Mouse (Mus musculus): ENCODE results near the gene Cnpy3. TPM values are rescaled to one million over a fixed set of nuclear protein-coding genes. Genes with fewer than 3 reads are reported as not detected.

The Cnpy3 gene
- polyA plus RNA-seq, 2 experiments: 17.7 to 18.0 TPM

GRCm38 (mm10) chr17:46704887-46705835, 46.9 kb downstream of the Cnpy3 start, which contains the start of gene Ppp2r5d:
Gene Ppp2r5d, minus strand, starts transcription at chr17:46705111.
- peak; percentile 98 to 99 (median 98) for DNase-seq (ENCODE audit: low read depth in 3 of 3, low spot score in 3 of 3)
- Histone ChIP-seq H3K4me3 (ENCODE audit: insufficient read depth in 1 of 2, low read depth in 2 of 2, low read length in 2 of 2) (peak within 1 kb of the TSS; percentile 82 to 94), H3K27ac (peak within 1 kb of the TSS; percentile 58), H3K4me2 (ENCODE audit: low read depth) (peak within 1 kb of the TSS; percentile 73), H3K9me3 (ENCODE audit: control insufficient read depth, low read length) (no peaks in the 10 kb centered on the region), H3K27me3 (ENCODE audit: control insufficient read depth, insufficient read depth, low read length) (no peaks in the 10 kb centered on the region), H3K4me1 (replicated peaks; ENCODE audit: control insufficient read depth in 2 of 2, insufficient read depth in 2 of 2, low read length in 1 of 2) (peaks cover 4 to 23% of the 10 kb centered on the region in 2 experiments), H3K36me3 (replicated peaks; ENCODE audit: control insufficient read depth, insufficient read depth, low read depth) (no peaks in the 10 kb centered on the region), H3K9ac (replicated peaks) (peak within 1 kb of the TSS; percentile 83)
- WGBS (ENCODE audit: insufficient replicate concordance): 2% methylated on average over 48 of the region's 48 CpGs
- TF ChIP-seq EP300 (IDR thresholded peaks at IDR 0.05; ENCODE audit: low read depth): no peak
- TF ChIP-seq CTCF (IDR thresholded peaks at IDR 0.05; ENCODE audit: low read depth): no peak
- peak; percentile 95 for ATAC-seq (ENCODE audit: insufficient read depth)

DNA sequence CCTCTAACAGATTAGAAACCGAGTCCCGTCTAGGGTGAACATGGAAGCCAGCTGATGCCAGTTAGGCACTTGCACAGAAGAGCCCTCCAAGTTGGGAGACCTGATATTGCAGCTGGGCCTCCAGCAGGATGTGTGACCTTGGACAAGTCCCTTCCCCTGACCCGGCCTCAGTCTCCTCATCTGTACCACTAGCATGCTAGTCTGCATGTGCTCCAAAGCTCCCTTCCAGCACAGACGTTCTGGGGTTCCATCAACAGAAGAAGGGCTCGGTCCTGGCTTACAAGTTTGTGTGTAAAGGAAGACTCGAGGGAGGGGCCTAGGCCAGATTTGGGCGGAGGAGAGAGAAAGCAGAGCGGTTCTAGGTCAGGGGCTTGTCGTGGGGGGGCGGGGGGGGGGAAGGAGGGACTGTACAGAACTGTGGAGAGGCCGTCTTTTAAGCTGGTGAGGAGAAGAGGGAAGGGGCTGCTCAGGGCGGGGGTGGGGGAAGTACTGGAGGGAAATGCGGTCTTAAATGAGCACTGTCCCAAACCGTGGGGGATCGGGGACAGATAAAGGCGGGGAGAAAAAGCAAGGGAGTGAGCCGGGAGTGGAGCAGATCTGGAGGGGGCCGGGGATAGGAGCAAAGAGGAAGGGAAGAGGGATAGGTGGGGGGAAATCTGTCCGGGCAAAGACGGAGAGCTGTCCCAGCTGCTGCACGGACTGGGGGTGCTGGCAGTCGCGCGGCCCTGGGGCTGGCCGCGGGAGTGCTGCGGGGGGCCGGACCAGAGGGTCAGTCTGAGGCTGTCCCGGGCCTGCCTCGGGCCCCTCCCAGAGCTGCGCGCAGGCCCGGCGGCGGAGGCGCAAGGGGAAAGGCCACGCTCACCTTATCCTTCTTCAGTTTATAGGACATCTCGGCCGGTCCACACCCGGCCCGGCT, 47.8 kb downstream of the Cnpy3 start:
- no peaks in the 10 kb centered on the region for H3K36me3 ChIP-seq (replicated peaks; ENCODE audit: control insufficient read depth, insufficient read depth, low read depth)
- no peaks in the 10 kb centered on the region for H3K27me3 ChIP-seq (ENCODE audit: control insufficient read depth, insufficient read depth, low read length)
- H3K9ac ChIP-seq (replicated peaks): peak overlapping the region; percentile 83
- H3K9me3 ChIP-seq (ENCODE audit: control insufficient read depth, low read length): no peaks in the 10 kb centered on the region
- ATAC-seq (ENCODE audit: insufficient read depth) (peak; percentile 65; the same call in 1 of the 2 replicates), DNase-seq (ENCODE audit: low read depth in 3 of 3, low spot score in 3 of 3) (no peak)
- H3K4me2 ChIP-seq (ENCODE audit: low read depth): peak overlapping the region; percentile 73
- peak overlapping the region; percentile 57 for H3K27ac ChIP-seq
- H3K4me1 ChIP-seq (replicated peaks; ENCODE audit: control insufficient read depth in 2 of 2, insufficient read depth in 2 of 2, low read length in 1 of 2): peaks cover 4 to 23% of the 10 kb centered on the region in 2 experiments
- WGBS (ENCODE audit: insufficient replicate concordance): 3% methylated on average over 40 of the region's 41 CpGs
- no peak for TF ChIP-seq EP300 (IDR thresholded peaks at IDR 0.05; ENCODE audit: low read depth)
- peak overlapping the region; percentile 82 to 94 for H3K4me3 ChIP-seq (ENCODE audit: insufficient read depth in 1 of 2, low read depth in 2 of 2, low read length in 2 of 2)

DNA sequence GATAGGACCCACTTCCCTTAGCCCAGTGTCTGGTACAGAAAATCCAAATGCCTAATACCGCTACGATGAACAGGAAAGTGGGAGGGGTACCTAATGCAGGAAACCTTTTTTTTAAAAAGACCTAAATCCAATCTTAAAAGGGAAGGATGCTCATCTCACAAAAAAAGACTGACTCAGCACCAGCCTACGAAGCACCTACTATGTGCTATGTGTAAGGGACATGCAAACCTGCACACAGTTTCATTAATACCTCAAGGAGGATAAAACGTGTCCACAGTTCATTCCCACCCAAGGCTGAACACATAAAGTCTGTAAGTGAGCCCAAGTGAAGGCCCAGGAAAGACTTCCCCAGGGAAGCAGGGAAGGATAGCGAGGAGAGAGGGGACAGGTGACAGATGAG, 49.5 kb downstream of the Cnpy3 start:
- H3K4me3 ChIP-seq (ENCODE audit: insufficient read depth in 1 of 2, low read depth in 2 of 2, low read length in 2 of 2): no peak overlapping the region
- H3K27me3 ChIP-seq (ENCODE audit: control insufficient read depth, insufficient read depth, low read length): no peaks in the 10 kb centered on the region
- H3K27ac ChIP-seq: no peak overlapping the region
- H3K9me3 ChIP-seq (ENCODE audit: control insufficient read depth, low read length): no peaks in the 10 kb centered on the region
- no peaks in the 10 kb centered on the region for H3K36me3 ChIP-seq (replicated peaks; ENCODE audit: control insufficient read depth, insufficient read depth, low read depth)
- H3K4me2 ChIP-seq (ENCODE audit: low read depth): no peak overlapping the region
- DNase-seq (ENCODE audit: low read depth in 3 of 3, low spot score in 3 of 3) (no peak), ATAC-seq (ENCODE audit: insufficient read depth) (no peak)
- no peak overlapping the region for H3K9ac ChIP-seq (replicated peaks)
- TF ChIP-seq CTCF (IDR thresholded peaks at IDR 0.05; ENCODE audit: low read depth) (no peak), EP300 (IDR thresholded peaks at IDR 0.05; ENCODE audit: low read depth) (no peak)
- WGBS (ENCODE audit: insufficient replicate concordance): 88% methylated on average over 5 of the region's 5 CpGs
- H3K4me1 ChIP-seq (replicated peaks; ENCODE audit: control insufficient read depth in 2 of 2, insufficient read depth in 2 of 2, low read length in 1 of 2): peaks cover 4 to 23% of the 10 kb centered on the region in 2 experiments

- DNase-seq (ENCODE audit: low read depth in 3 of 3, low spot score in 3 of 3): no peak
- WGBS (ENCODE audit: insufficient replicate concordance): 70% methylated on average over 12 of the region's 12 CpGs
- no peaks in the 10 kb centered on the region for H3K36me3 ChIP-seq (replicated peaks; ENCODE audit: control insufficient read depth, insufficient read depth, low read depth)
- no peak for TF ChIP-seq EP300 (IDR thresholded peaks at IDR 0.05; ENCODE audit: low read depth)
- TF ChIP-seq CTCF (IDR thresholded peaks at IDR 0.05; ENCODE audit: low read depth): no peak
- no peak overlapping the region for H3K4me2 ChIP-seq (ENCODE audit: low read depth)
- H3K4me3 ChIP-seq (ENCODE audit: insufficient read depth in 1 of 2, low read depth in 2 of 2, low read length in 2 of 2): no peak overlapping the region
- no peaks in the 10 kb centered on the region for H3K27me3 ChIP-seq (ENCODE audit: control insufficient read depth, insufficient read depth, low read length)
- no peak for ATAC-seq (ENCODE audit: insufficient read depth)
- H3K4me1 ChIP-seq (replicated peaks; ENCODE audit: control insufficient read depth in 2 of 2, insufficient read depth in 2 of 2, low read length in 1 of 2): peaks cover 4 to 23% of the 10 kb centered on the region in 2 experiments
- no peak overlapping the region for H3K27ac ChIP-seq
- no peaks in the 10 kb centered on the region for H3K9me3 ChIP-seq (ENCODE audit: control insufficient read depth, low read length)
- H3K9ac ChIP-seq (replicated peaks): no peak overlapping the region
Measured at GRCm38 (mm10) chr17:46702100-46702499, 49.9 kb downstream of the Cnpy3 start.
